Mouse (Mus musculus) midbrain, embryonic 13.5 days (tissue): ENCODE data around the gene Garnl3. TPM values are rescaled to one million over a fixed set of nuclear protein-coding genes. Genes with fewer than 3 reads are reported as not detected.
A peak's percentile ranks its signal among the peaks of the same experiment; 100 is the strongest.
"Not testable (repeated sequence)": the region's sequence is repeated elsewhere in the genome, so short reads cannot be mapped to it uniquely, and the experiment has no call there.

Source experiments
- ATAC-seq: fragments of 200-750 bp; cut with Nextera tagmentation; 2 replicates; pipeline ENCODE4 v1.8.0; 2017; ENCODE audit warnings: mild to moderate bottlenecking, moderate TSS enrichment, moderate library complexity
- H3K27ac ChIP-seq: fragments of 300-500 bp; sonication (generic); 2 replicates; pipeline ENCODE4 v1.5.1; 2015; ENCODE audit warnings: inconsistent platforms, mild to moderate bottlenecking, moderate library complexity
- H3K27me3 ChIP-seq: fragments of 300-500 bp; sonication (generic); 2 replicates; pipeline ENCODE4 v1.6.1; 2015; ENCODE audit warnings: mild to moderate bottlenecking, inconsistent platforms
- H3K36me3 ChIP-seq: fragments of 300-500 bp; sonication (generic); 2 replicates; pipeline ENCODE4 v1.6.1; 2015; ENCODE audit warnings: mild to moderate bottlenecking, inconsistent platforms
- H3K4me1 ChIP-seq: fragments of 300-500 bp; sonication (generic); replicated peaks from 2 replicates; pipeline ENCODE4 v1.6.1; 2015; ENCODE audit warnings: inconsistent platforms
- H3K4me2 ChIP-seq: fragments of 300-500 bp; sonication (generic); replicated peaks from 2 replicates; pipeline ENCODE4 v1.6.1; 2015; ENCODE audit warnings: moderate library complexity, mild to moderate bottlenecking, inconsistent platforms
- H3K4me3 ChIP-seq: fragments of 300-500 bp; sonication (generic); replicated peaks from 2 replicates; pipeline ENCODE4 v1.5.1; 2015; ENCODE audit warnings: mild to moderate bottlenecking, inconsistent platforms
- H3K9ac ChIP-seq: fragments of 300-500 bp; sonication (generic); replicated peaks from 2 replicates; pipeline ENCODE4 v1.6.1; 2015; ENCODE audit warnings: mild to moderate bottlenecking, inconsistent platforms
- H3K9me3 ChIP-seq: fragments of 300-500 bp; sonication (generic); 2 replicates; pipeline ENCODE4 v1.6.1; 2016; ENCODE audit warnings: mild to moderate bottlenecking, inconsistent platforms
- WGBS: fragments of 180-500 bp; shearing (Covaris S2); methylation state at CpG from one replicate; pipeline ENCODE4 v1.1.7; 2015; 5-methylcytosine and 5-hydroxymethylcytosine counted together
- polyA plus RNA-seq: library from polyadenylated mRNA; unstranded; fragments of >200 nt; fragmentation: Nextera tagmentation; extraction: Ambion mirVana; gene quantifications from 2 replicates; pipeline ENCODE4 v1.2.1, GENCODE M21; 2015

Garnl3 gene
- polyA plus RNA-seq, 1 experiment from 2014 or later = 24.2 TPM

GRCm38 (mm10) chr2:33100536-33100935 is 30.9 kb downstream of the Garnl3 start:
- H3K27ac ChIP-seq = no peak overlapping the region
- H3K4me1 ChIP-seq = no peaks in the 10 kb centered on the region
- no peak overlapping the region for H3K9ac ChIP-seq
- H3K4me3 ChIP-seq = no peak overlapping the region
- H3K36me3 ChIP-seq = no peaks in the 10 kb centered on the region
- no peaks in the 10 kb centered on the region for H3K27me3 ChIP-seq
- H3K9me3 ChIP-seq = no peaks in the 10 kb centered on the region
- ATAC-seq = no peak
- WGBS = 88% methylated on average over 8 of the region's 8 CpGs
- H3K4me2 ChIP-seq = no peak overlapping the region

- H3K27me3 ChIP-seq, H3K36me3 ChIP-seq, H3K9me3 ChIP-seq, H3K27ac ChIP-seq, H3K4me2 ChIP-seq, H3K4me3 ChIP-seq, H3K9ac ChIP-seq, ATAC-seq, H3K4me1 ChIP-seq: not testable (repeated sequence)
- WGBS = 94% methylated on average over 12 of the region's 12 CpGs
Observed at GRCm38 (mm10) chr2:33097326-33097725, 34.1 kb downstream of the Garnl3 start.

GRCm38 (mm10) chr2:33095221-33095671 is 36.2 kb downstream of the Garnl3 start:
- WGBS = 74% methylated on average over 10 of the region's 10 CpGs
- H3K4me3 ChIP-seq = no peak overlapping the region
- ATAC-seq = no peak
- H3K27me3 ChIP-seq = no peaks in the 10 kb centered on the region
- no peak overlapping the region for H3K4me2 ChIP-seq
- H3K36me3 ChIP-seq = no peaks in the 10 kb centered on the region
- H3K27ac ChIP-seq = no peak overlapping the region
- H3K4me1 ChIP-seq = no peaks in the 10 kb centered on the region
- no peak overlapping the region for H3K9ac ChIP-seq
- no peaks in the 10 kb centered on the region for H3K9me3 ChIP-seq

- Histone ChIP-seq H3K4me3 (no peak overlapping the region), H3K4me2 (no peak overlapping the region), H3K9ac (no peak overlapping the region), H3K4me1 (no peaks in the 10 kb centered on the region), H3K9me3 (no peaks in the 10 kb centered on the region), H3K27me3 (no peaks in the 10 kb centered on the region), H3K36me3 (no peaks in the 10 kb centered on the region), H3K27ac (no peak overlapping the region)
- ATAC-seq = no peak
- 86% methylated on average over 8 of the region's 8 CpGs for WGBS
Observed at GRCm38 (mm10) chr2:33090620-33091520, 40.6 kb downstream of the Garnl3 start.

- not testable (repeated sequence) for ATAC-seq, H3K9me3 ChIP-seq, H3K27me3 ChIP-seq, H3K4me2 ChIP-seq, H3K4me3 ChIP-seq, H3K4me1 ChIP-seq, H3K9ac ChIP-seq, H3K27ac ChIP-seq, H3K36me3 ChIP-seq
- WGBS = 100% methylated on average over 1 of the region's 1 CpGs
Observed at GRCm38 (mm10) chr2:33090033-33090400, 41.4 kb downstream of the Garnl3 start.

- WGBS = 88% methylated on average over 5 of the region's 5 CpGs
- no peak for ATAC-seq
- Histone ChIP-seq H3K4me2 (no peak overlapping the region), H3K36me3 (no peaks in the 10 kb centered on the region), H3K9ac (no peak overlapping the region), H3K27me3 (no peaks in the 10 kb centered on the region), H3K9me3 (no peaks in the 10 kb centered on the region), H3K4me1 (no peaks in the 10 kb centered on the region), H3K4me3 (no peak overlapping the region), H3K27ac (no peak overlapping the region)
Observed at GRCm38 (mm10) chr2:33089356-33090032, 42.0 kb downstream of the Garnl3 start.

GRCm38 (mm10) chr2:33086671-33087363 is 44.6 kb downstream of the Garnl3 start:
- Histone ChIP-seq H3K4me2 (0 out of 2 replicates have a peak overlapping the region, but pooled peaks have one; percentile 7), H3K9ac (no peak overlapping the region), H3K36me3 (no peaks in the 10 kb centered on the region), H3K27me3 (no peaks in the 10 kb centered on the region), H3K9me3 (no peaks in the 10 kb centered on the region), H3K4me1 (no peaks in the 10 kb centered on the region), H3K4me3 (no peak overlapping the region), H3K27ac (peak overlapping the region; percentile 51; the same call in 1 of the 2 replicates)
- WGBS = 81% methylated on average over 7 of the region's 7 CpGs
- no peak for ATAC-seq

- ATAC-seq = no peak
- Histone ChIP-seq H3K27ac (peak overlapping the region; percentile 51), H3K9ac (no peak overlapping the region), H3K4me1 (no peaks in the 10 kb centered on the region), H3K27me3 (no peaks in the 10 kb centered on the region), H3K36me3 (no peaks in the 10 kb centered on the region), H3K9me3 (no peaks in the 10 kb centered on the region), H3K4me2 (peak overlapping the region; percentile 25; the same call in 1 of the 2 replicates), H3K4me3 (no peak overlapping the region)
- WGBS = 35% methylated on average over 7 of the region's 7 CpGs
Observed at GRCm38 (mm10) chr2:33086016-33086596, 45.3 kb downstream of the Garnl3 start.

- no peaks in the 10 kb centered on the region for H3K36me3 ChIP-seq
- WGBS = 98% methylated on average over 3 of the region's 3 CpGs
- no peaks in the 10 kb centered on the region for H3K27me3 ChIP-seq
- H3K9me3 ChIP-seq = no peaks in the 10 kb centered on the region
- no peak overlapping the region for H3K4me3 ChIP-seq
- peaks cover 3% of the 10 kb centered on the region; the same call in 1 of the 2 replicates for H3K4me1 ChIP-seq
- H3K9ac ChIP-seq = no peak overlapping the region
- H3K4me2 ChIP-seq = no peak overlapping the region
- H3K27ac ChIP-seq = no peak overlapping the region
- no peak for ATAC-seq
Observed at GRCm38 (mm10) chr2:33084221-33084620, 47.2 kb downstream of the Garnl3 start.

- H3K9ac ChIP-seq = no peak overlapping the region
- ATAC-seq = no peak
- 76% methylated on average over 4 of the region's 4 CpGs for WGBS
- no peak overlapping the region for H3K27ac ChIP-seq
- H3K4me2 ChIP-seq = no peak overlapping the region
- H3K4me1 ChIP-seq = peaks cover 9% of the 10 kb centered on the region
- no peaks in the 10 kb centered on the region for H3K9me3 ChIP-seq
- no peaks in the 10 kb centered on the region for H3K27me3 ChIP-seq
- no peaks in the 10 kb centered on the region for H3K36me3 ChIP-seq
- H3K4me3 ChIP-seq = no peak overlapping the region
Observed at GRCm38 (mm10) chr2:33080166-33080565, 51.3 kb downstream of the Garnl3 start.

GRCm38 (mm10) chr2:33077252-33077651 is 54.2 kb downstream of the Garnl3 start:
- 34% methylated on average over 3 of the region's 3 CpGs for WGBS
- no peak overlapping the region for H3K27ac ChIP-seq
- peaks cover 13% of the 10 kb centered on the region for H3K4me1 ChIP-seq
- H3K9me3 ChIP-seq = no peaks in the 10 kb centered on the region
- H3K4me2 ChIP-seq = no peak overlapping the region
- no peak overlapping the region for H3K4me3 ChIP-seq
- no peaks in the 10 kb centered on the region for H3K36me3 ChIP-seq
- H3K27me3 ChIP-seq = peaks cover 4% of the 10 kb centered on the region; the same call in 1 of the 2 replicates
- no peak for ATAC-seq
- no peak overlapping the region for H3K9ac ChIP-seq
